Mouse (Mus musculus): ENCODE data around the gene Oit1.

The Oit1 gene

GRCm38 (mm10) chr14:8300281-8300680 lies 78.3 kb downstream of the Oit1 start:
- DNase-seq (ENCODE audit: low spot score in 2 of 2) = peak; percentile 49 to 59
